Mouse (Mus musculus): ENCODE data around the gene 4430402I18Rik. TPM values are rescaled to one million over a fixed set of nuclear protein-coding genes. Genes with fewer than 3 reads are reported as not detected.

4430402I18Rik gene
- polyA plus RNA-seq, 1 experiment from 2014 or later: 5.9 TPM

DNA sequence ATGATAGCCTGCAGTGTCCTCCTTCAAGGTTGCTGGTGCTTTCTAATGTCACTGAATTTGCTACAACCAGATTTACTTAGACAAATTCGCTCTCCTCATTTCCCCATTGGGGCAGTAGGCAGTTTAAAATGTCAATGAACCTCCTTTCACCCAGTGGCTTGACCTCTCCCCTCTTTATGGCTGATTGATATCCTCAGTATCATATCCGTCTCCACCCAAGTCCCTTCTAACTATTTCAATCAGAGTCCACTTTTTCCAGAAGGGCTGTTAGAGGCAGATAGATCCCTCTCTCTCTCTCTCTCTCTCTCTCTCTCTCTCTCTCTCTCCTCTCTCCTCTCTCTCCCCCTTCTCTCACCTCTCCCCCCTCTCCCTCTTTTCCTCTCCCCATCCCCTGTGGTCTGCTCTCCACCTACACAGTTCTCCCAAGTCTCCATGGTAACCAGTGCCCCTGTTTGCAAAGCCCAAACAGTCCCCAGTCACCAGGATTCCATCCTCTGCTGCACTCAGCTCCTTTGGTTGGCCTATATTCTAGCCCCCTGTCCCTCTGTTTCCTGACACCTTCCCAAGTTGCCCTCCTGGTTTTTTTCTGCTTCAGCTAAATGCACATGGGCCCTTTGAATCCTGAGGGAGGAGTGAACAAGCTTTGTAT is 51.9 kb downstream of the 4430402I18Rik start:
- DNase-seq (ENCODE audit: low spot score): no peak
- Histone ChIP-seq H3K27ac (ENCODE audit: low read length) (no peak overlapping the region), H3K9ac (replicated peaks; ENCODE audit: low read depth) (no peak overlapping the region), H3K27me3 (replicated peaks; ENCODE audit: insufficient read depth, low read length) (no peaks in the 10 kb centered on the region), H3K36me3 (ENCODE audit: insufficient read depth, low read length) (no peaks in the 10 kb centered on the region), H3K9me3 (ENCODE audit: low read length) (no peaks in the 10 kb centered on the region), H3K4me1 (ENCODE audit: insufficient read depth, low read depth, low read length) (no peaks in the 10 kb centered on the region; the same call in 1 of the 2 replicates), H3K4me2 (replicated peaks; ENCODE audit: low read depth, low read length) (no peak overlapping the region), H3K4me3 (ENCODE audit: low read depth, low read length) (no peak overlapping the region)
- ATAC-seq: no peak
- no peak for TF ChIP-seq EP300 (IDR thresholded peaks at IDR 0.05)
- TF ChIP-seq CTCF (IDR thresholded peaks at IDR 0.05): no peak
- 77% methylated on average over 2 of the region's 2 CpGs for WGBS

DNA sequence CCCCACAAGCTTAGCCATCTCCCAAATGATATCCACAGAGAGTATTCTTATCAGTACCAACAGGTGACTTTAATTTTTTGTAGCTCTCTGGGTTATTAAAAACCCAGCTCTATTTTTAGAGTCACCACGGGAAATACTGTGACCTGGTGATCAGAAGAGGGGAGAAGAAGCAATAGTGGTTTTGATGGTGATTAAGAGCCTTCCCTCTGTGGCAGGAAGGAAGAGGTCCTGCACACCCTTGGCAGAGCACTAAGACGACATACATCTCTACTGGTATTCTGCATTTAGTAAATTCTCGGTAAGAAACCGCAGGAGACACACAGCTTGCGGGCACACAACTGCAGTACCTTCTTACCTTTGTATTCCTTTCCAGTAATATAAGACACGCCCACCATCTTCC is 53.0 kb downstream of the 4430402I18Rik start:
- H3K4me3 ChIP-seq (ENCODE audit: low read depth, low read length): no peak overlapping the region
- no peak for ATAC-seq
- no peak overlapping the region for H3K9ac ChIP-seq (replicated peaks; ENCODE audit: low read depth)
- H3K4me2 ChIP-seq (replicated peaks; ENCODE audit: low read depth, low read length): no peak overlapping the region
- no peaks in the 10 kb centered on the region; the same call in 1 of the 2 replicates for H3K4me1 ChIP-seq (ENCODE audit: insufficient read depth, low read depth, low read length)
- H3K9me3 ChIP-seq (ENCODE audit: low read length): no peaks in the 10 kb centered on the region
- no peak for TF ChIP-seq EP300 (IDR thresholded peaks at IDR 0.05)
- TF ChIP-seq CTCF (IDR thresholded peaks at IDR 0.05): no peak
- 65% methylated on average over 6 of the region's 6 CpGs for WGBS
- no peaks in the 10 kb centered on the region for H3K36me3 ChIP-seq (ENCODE audit: insufficient read depth, low read length)
- no peak for DNase-seq (ENCODE audit: low spot score)
- H3K27ac ChIP-seq (ENCODE audit: low read length): no peak overlapping the region
- no peaks in the 10 kb centered on the region for H3K27me3 ChIP-seq (replicated peaks; ENCODE audit: insufficient read depth, low read length)

DNA sequence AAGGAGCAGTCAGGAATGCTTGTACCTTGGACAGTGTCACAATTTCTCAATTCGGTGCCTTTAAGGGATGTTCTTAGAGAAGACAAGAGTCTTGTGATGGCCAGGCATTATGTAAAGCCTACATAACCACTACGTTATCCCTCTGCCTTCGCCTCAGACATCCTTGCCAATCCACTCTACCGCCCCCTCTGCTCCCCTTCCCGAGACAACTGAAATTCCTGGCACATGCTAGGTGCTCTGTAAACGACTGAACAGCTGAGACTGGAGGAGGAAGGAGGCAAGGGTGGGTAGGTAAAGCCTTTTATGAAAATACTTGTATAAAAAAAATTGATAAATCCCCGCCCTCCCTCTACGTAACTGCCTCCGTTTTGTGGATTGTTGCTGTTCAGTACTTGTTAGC is 58.9 kb downstream of the 4430402I18Rik start:
- no peaks in the 10 kb centered on the region for H3K9me3 ChIP-seq (ENCODE audit: low read length)
- WGBS: 61% methylated on average over 9 of the region's 9 CpGs
- H3K36me3 ChIP-seq (ENCODE audit: insufficient read depth, low read length): no peaks in the 10 kb centered on the region
- no peaks in the 10 kb centered on the region for H3K27me3 ChIP-seq (replicated peaks; ENCODE audit: insufficient read depth, low read length)
- no peaks in the 10 kb centered on the region; the same call in 1 of the 2 replicates for H3K4me1 ChIP-seq (ENCODE audit: insufficient read depth, low read depth, low read length)
- no peak overlapping the region for H3K4me3 ChIP-seq (ENCODE audit: low read depth, low read length)
- TF ChIP-seq EP300 (IDR thresholded peaks at IDR 0.05): no peak
- no peak for TF ChIP-seq CTCF (IDR thresholded peaks at IDR 0.05)
- H3K9ac ChIP-seq (replicated peaks; ENCODE audit: low read depth): no peak overlapping the region
- no peak for ATAC-seq
- no peak for DNase-seq (ENCODE audit: low spot score)
- H3K4me2 ChIP-seq (replicated peaks; ENCODE audit: low read depth, low read length): no peak overlapping the region
- no peak overlapping the region for H3K27ac ChIP-seq (ENCODE audit: low read length)

DNA sequence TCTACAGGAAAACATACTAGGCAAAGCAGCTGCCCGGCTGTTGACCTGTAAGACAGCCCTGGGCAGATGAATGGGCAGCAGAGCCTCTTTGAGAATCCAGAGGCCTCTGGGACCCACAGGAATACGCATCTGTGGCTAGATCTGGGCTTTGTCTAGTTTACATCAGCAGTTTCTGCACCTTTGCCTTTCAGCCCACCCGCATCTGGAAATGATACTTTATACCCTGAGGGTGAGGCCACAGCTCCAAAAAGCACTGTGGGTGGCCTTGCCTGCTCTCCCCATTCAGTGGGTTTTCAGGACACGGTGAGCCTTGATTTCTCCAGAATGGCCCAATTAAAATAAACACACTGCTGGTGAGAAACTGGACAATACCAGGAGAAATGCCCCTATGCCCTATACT is 59.4 kb downstream of the 4430402I18Rik start:
- Histone ChIP-seq H3K9ac (replicated peaks; ENCODE audit: low read depth) (no peak overlapping the region), H3K9me3 (ENCODE audit: low read length) (no peaks in the 10 kb centered on the region), H3K27me3 (replicated peaks; ENCODE audit: insufficient read depth, low read length) (no peaks in the 10 kb centered on the region), H3K27ac (ENCODE audit: low read length) (no peak overlapping the region), H3K4me3 (ENCODE audit: low read depth, low read length) (no peak overlapping the region), H3K4me2 (replicated peaks; ENCODE audit: low read depth, low read length) (no peak overlapping the region), H3K36me3 (ENCODE audit: insufficient read depth, low read length) (no peaks in the 10 kb centered on the region), H3K4me1 (ENCODE audit: insufficient read depth, low read depth, low read length) (no peaks in the 10 kb centered on the region; the same call in 1 of the 2 replicates)
- no peak for DNase-seq (ENCODE audit: low spot score)
- WGBS: 71% methylated on average over 4 of the region's 4 CpGs
- no peak for TF ChIP-seq CTCF (IDR thresholded peaks at IDR 0.05)
- no peak for TF ChIP-seq EP300 (IDR thresholded peaks at IDR 0.05)
- no peak for ATAC-seq

DNA sequence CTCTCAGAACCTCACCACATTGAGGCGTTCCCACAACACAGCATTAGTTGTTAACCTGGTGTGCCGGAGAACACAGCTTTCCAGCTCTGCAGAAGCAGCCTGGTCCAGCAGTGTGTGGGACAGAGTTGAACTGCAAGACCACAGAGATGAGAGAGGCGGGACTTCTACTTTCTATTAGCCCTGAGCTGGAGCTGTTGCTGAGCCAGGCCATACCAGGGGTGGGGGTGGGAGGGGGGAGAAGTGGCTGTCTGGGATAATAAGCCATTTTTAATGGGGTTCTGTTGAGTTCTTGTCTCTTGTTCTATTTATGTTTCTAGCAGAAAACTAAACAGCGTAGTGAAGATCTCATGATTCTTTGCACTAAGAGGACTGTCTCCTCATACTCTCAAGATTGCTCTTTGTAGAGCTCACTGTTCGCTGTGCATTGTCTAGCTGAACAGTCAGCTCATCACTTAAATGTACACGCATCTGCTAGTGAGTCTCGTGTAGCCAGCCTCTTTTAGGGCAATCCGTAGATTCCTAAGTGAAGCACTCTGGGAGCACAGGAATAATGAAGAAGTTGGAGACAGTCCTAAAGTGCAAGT is 64.0 kb downstream of the 4430402I18Rik start:
- ATAC-seq: peak; percentile 23; the same call in 1 of the 2 replicates
- 60% methylated on average over 8 of the region's 8 CpGs for WGBS
- no peak overlapping the region for H3K27ac ChIP-seq (ENCODE audit: low read length)

DNA sequence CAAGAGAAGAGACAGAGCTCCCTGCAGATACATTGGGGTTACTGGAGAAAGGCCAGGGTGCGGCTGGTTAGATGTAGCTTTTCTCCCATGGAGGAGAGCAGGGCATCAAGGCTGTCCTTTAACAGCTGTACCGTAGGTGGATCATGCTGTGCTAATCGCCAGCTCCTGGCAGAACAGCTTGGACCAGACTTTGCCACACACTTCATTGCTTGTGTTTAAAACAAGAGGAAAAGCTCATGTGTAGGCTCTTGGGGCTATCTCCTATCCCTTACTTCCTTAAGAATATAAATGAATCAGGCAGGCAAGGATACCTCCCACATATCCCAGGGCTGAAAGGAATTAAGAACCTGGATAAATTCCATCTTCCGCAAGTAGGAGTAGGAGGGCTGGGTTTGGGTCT is 64.8 kb downstream of the 4430402I18Rik start:
- Histone ChIP-seq H3K4me1 (ENCODE audit: insufficient read depth, low read depth, low read length) (no peaks in the 10 kb centered on the region), H3K4me3 (ENCODE audit: low read depth, low read length) (no peak overlapping the region), H3K9me3 (ENCODE audit: low read length) (no peaks in the 10 kb centered on the region), H3K9ac (replicated peaks; ENCODE audit: low read depth) (no peak overlapping the region), H3K4me2 (replicated peaks; ENCODE audit: low read depth, low read length) (no peak overlapping the region), H3K27ac (ENCODE audit: low read length) (no peak overlapping the region), H3K36me3 (ENCODE audit: insufficient read depth, low read length) (no peaks in the 10 kb centered on the region), H3K27me3 (replicated peaks; ENCODE audit: insufficient read depth, low read length) (no peaks in the 10 kb centered on the region)
- no peak for TF ChIP-seq CTCF (IDR thresholded peaks at IDR 0.05)
- no peak for TF ChIP-seq EP300 (IDR thresholded peaks at IDR 0.05)
- ATAC-seq (no peak), DNase-seq (ENCODE audit: low spot score) (no peak)
- WGBS: 78% methylated on average over 4 of the region's 4 CpGs

More for the DNA sequence above, 64.0 kb downstream of the 4430402I18Rik start:
- TF ChIP-seq EP300 (IDR thresholded peaks at IDR 0.05): no peak
- TF ChIP-seq CTCF (IDR thresholded peaks at IDR 0.05): no peak
- Histone ChIP-seq H3K4me3 (ENCODE audit: low read depth, low read length) (no peak overlapping the region), H3K27me3 (replicated peaks; ENCODE audit: insufficient read depth, low read length) (no peaks in the 10 kb centered on the region), H3K4me1 (ENCODE audit: insufficient read depth, low read depth, low read length) (no peaks in the 10 kb centered on the region), H3K9ac (replicated peaks; ENCODE audit: low read depth) (no peak overlapping the region), H3K36me3 (ENCODE audit: insufficient read depth, low read length) (no peaks in the 10 kb centered on the region), H3K9me3 (ENCODE audit: low read length) (no peaks in the 10 kb centered on the region), H3K4me2 (replicated peaks; ENCODE audit: low read depth, low read length) (no peak overlapping the region)
- DNase-seq (ENCODE audit: low spot score): peak; percentile 13
